Mouse (Mus musculus): ENCODE measurements at regions not wholly inside any gene's neighbourhood (a gene's known extent, or its start where the extent isn't known, plus 50 kb on each side); places are given as distances from the start of the nearest gene placed in this dataset. TPM values are rescaled to one million over a fixed set of nuclear protein-coding genes. Genes with fewer than 3 reads are reported as not detected.

DNA sequence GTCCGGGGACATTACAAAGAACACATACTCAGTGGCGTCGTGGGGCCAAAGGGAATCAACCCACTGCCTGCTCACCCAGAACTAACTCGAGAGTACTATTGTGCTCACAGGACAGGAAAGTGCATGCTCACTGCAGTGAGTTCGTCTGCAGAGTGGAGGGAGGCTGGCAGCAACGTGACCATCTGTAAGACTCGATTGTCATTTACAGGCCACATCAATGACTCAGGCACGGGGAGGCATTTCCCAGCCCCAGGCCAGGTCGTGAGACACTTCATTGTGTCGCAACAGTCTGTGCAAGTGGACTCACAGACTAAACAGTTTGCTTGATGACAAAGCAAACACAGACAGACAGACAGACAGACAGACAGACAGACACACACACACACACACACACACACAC is 61.1 kb upstream of the Adamts16 start:
- Histone ChIP-seq H3K4me1 (ENCODE audit: control insufficient read depth, insufficient read depth, low read length) (peaks cover 4% of the 10 kb centered on the region; the same call in 1 of the 2 replicates), H3K4me3 (ENCODE audit: low read depth, low read length) (no peak overlapping the region), H3K9ac (ENCODE audit: low read depth, low read length) (no peak overlapping the region), H3K4me2 (ENCODE audit: low read depth, low read length) (no peak overlapping the region), H3K9me3 (ENCODE audit: control insufficient read depth, low read length) (no peaks in the 10 kb centered on the region), H3K36me3 (ENCODE audit: control insufficient read depth, insufficient read depth, low read length) (no peaks in the 10 kb centered on the region), H3K27ac (replicated peaks; ENCODE audit: low read depth, low read length) (no peak overlapping the region), H3K27me3 (replicated peaks; ENCODE audit: control insufficient read depth, insufficient read depth, low read length) (no peaks in the 10 kb centered on the region)
- no peak for ATAC-seq (ENCODE audit: low read depth)
- WGBS = 29% methylated on average over 10 of the region's 10 CpGs
- no peak for DNase-seq (ENCODE audit: low spot score)

DNA sequence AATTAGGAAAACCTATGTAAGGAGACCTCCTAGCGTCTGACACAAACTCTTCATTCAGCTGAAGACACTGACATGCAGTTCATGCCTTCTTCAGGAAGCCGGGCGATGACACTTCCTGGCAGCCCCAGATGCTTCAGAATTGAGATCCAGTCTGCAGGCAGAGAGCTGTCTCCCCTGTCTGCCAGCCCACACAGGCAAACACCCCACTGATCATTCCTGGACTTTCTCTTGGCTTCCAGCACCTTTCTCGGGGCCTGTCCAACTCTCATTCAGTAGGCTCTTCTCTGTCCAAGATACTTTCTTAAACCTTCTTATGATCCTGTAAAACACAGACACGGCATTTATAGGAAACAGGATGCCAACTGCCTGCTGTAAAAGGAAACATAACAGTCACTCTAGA is 50.0 kb upstream of the Adamts16 start:
- Histone ChIP-seq H3K4me2 (ENCODE audit: low read depth, low read length) (no peak overlapping the region), H3K36me3 (ENCODE audit: control insufficient read depth, insufficient read depth, low read length) (no peaks in the 10 kb centered on the region), H3K27me3 (replicated peaks; ENCODE audit: control insufficient read depth, insufficient read depth, low read length) (no peaks in the 10 kb centered on the region), H3K4me3 (ENCODE audit: low read depth, low read length) (no peak overlapping the region), H3K9ac (ENCODE audit: low read depth, low read length) (no peak overlapping the region), H3K4me1 (ENCODE audit: control insufficient read depth, insufficient read depth, low read length) (no peaks in the 10 kb centered on the region), H3K27ac (replicated peaks; ENCODE audit: low read depth, low read length) (no peak overlapping the region), H3K9me3 (ENCODE audit: control insufficient read depth, low read length) (no peaks in the 10 kb centered on the region)
- DNase-seq (ENCODE audit: low spot score) (no peak), ATAC-seq (ENCODE audit: low read depth) (no peak)
- 66% methylated on average over 5 of the region's 5 CpGs for WGBS

Small RNA genes lying in the stretch of these regions (microRNA-seq; reads per million reads assigned to microRNA genes)
- not detected for gene Mir466f-4 (ENCODE audit: borderline number of aligned reads)

Measured in embryonic facial prominence, embryonic 14.5 days (tissue).